Mouse (Mus musculus) cerebellum, adult 11-12 months (tissue): Measurements from ENCODE around the gene Olfr19.
"Not testable (repeated sequence)": the region's sequence is repeated elsewhere in the genome, so short reads cannot be mapped to it uniquely, and the experiment has no call there.

Experiments
- DNase-seq: peaks from one replicate; pipeline ENCODE4 v3.0.0; 2022

Gene Olfr19

DNA sequence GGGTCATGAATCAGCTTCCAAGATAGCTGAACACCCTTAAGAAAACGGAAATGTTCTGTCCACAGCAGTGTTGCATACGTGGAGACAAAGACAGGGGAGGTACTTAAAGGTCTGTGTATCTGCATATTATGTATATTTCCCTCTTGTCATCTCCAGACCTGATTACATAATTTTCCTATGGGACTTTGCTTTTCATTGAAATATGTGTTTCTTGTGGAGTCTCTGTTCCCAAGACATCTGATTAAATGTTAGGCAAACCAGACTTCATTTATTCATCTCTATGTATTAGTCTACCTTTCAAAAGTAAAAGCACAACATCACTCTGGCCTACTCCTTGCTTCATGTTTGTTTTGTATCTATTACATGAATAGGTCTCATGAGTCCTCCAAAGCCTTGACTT, at the start of gene Olfr19:
Olfr19 (minus strand) TSS at position 101 of the 400 bp plus-strand sequence.
- DNase-seq: no peak

DNA sequence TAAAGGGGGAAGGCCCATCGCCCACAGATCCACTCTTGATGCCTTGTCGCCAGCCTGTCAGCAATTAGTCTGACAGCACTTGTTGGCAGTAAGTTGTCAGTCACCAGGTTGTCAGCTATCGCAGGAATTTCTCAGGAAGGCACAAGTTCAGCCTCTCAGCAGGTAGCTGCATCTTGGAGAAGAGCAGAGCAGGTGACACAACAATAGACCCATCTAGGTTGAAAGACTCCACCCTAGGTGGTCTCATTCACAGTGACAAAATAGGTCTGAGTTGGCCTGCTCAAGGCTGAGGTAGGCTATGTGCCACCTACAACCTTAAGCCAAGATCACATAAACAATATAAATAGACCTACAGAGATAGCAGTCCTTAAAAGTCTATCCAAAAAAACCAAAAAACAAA, 8.8 kb upstream of the Olfr19 start:
- no peak for DNase-seq

DNA sequence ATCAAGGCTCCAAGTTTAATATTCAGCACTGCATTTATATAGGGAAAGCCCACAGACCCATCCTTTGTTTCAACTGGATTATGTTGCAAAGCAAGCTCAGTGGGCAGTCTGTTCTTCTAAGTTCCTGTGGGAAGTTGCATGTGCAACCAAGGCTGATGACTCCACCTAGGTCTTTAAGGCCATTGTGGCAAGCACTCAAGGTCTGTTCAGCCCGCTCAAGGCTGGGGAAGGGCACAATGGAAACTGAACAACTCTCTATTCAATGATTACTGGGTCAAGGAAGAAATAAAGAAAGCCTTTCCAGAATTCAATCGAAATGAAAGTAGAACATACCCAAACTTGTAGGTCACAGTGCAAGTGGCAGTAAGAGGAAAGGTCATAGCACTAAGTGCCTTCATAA, 7.8 kb upstream of the Olfr19 start:
- no peak for DNase-seq

DNA sequence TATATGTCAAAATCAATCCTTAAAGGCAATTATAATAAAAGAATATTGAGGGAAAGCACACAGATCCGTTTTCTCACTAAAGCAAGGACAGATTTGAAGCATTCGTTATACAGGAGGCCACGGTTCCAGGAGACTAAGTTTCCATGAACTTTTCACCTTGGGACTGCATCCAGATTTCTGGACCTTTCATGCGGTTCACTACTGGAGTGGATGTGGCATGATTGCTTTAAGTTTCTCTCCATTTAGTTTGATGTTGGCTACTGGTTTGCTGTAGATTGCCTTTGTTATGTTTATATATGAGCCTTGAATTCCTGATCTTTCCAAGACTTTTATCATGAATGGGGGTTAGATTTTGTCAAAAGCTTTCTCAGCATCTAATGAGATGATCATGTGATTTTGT, 11.2 kb downstream of the Olfr19 start:
- no peak for DNase-seq

DNA sequence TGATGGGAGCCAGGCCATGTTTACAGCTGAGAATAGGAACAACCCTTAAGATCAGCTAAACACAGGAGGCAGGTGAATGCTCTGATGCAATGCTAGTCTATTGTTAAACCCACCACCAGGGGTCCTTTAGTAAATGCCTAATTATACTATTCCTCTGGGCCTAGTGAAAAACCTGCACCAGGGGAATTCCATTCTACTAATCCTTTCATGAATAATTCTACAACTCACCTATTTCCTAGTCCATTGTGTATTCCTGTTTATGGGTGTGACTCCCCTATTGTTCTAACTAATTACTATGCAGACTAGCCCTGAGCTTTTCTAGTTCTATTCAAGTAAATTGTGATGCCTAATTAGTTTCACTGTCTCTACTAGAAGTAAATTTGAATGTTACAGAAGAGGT, 11.7 kb downstream of the Olfr19 start:
- not testable (repeated sequence) for DNase-seq

DNA sequence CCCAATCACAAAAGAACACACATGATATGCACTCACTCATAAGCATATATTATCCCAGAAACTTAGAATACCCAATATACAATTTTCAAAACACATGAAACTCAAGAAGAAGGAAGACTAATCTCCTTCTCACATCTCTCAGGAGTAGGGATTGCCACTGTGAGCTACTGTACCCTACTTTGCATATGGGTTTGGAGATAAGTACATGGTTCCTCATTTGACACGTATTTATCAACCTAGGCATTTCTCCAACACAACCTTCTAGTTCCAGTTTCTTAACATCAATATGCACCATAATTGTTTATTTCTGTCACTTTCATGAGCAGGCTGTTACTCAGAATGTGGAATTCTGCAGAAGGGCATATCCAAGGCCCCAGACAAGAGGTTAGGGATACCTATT, 31.1 kb downstream of the Olfr19 start:
- DNase-seq: no peak

DNA sequence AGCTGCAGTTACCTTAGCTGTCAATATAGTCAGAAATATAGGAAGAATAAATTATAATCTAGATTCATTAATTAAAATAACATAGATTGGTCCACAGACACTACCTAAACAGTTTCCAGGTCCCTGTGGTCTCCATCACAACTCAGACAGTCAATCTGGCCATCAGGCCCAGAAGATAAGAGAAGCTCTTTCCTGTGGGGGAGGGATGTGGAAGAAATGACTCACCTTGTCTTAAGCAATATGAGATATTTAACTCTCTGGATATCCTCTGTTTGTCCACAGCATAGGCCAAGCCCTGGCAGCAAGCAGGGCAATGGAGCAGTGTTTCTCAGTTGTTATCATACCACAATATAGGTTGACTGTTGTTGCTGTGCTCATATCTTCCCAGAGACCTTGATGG, 42.5 kb downstream of the Olfr19 start:
- DNase-seq: no peak
